Mouse (Mus musculus) liver, embryonic 14.5 days (tissue): ENCODE results near the gene Adgrl1.

Source experiments
- CTCF ChIP-seq: IDR thresholded peaks from 2 replicates; pipeline ENCODE4 v1.5.1; 2016; ENCODE audit warnings: antibody characterized with exemption, low read depth, control low read depth
- EP300 ChIP-seq: IDR thresholded peaks from 2 replicates; pipeline ENCODE4 v1.6.1; 2016; ENCODE audit warnings: antibody characterized with exemption, low read depth

GRCm38 (mm10) chr8:83942446-83942845, 42.5 kb downstream of the Adgrl1 start:
- no peak for TF ChIP-seq EP300
- no peak for TF ChIP-seq CTCF
